Mouse (Mus musculus): ENCODE measurements around the gene Mthfsd. TPM values are rescaled to one million over a fixed set of nuclear protein-coding genes. Genes with fewer than 3 reads are reported as not detected.
A peak's percentile ranks its signal among the peaks of the same experiment; 100 is the strongest.

Gene Mthfsd
- polyA plus RNA-seq, 1 experiment from 2014 or later, result 35.3 TPM

DNA sequence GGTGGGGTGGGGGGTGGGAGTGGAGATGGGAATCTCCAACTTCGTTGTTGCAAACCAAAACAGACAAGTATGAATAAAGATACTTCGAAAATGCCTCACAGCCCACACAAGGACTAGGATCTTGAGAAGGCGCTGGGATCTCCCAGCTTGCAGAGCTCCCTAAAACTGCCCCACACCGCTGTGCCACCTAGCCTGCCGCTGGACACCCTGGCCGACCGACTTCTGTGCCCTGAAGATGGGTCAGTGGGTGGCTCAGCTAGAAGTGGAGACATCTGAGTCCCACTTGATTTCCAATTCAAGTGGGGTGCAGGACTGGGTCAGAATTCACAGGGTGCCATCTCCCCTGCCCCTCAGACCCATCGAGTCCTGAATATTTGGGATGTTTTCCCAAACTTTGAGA lies 13.5 kb upstream of the Mthfsd start:
- Histone ChIP-seq H3K4me1 (peaks cover 50% of the 10 kb centered on the region), H3K4me2 (peak overlapping the region; percentile 91), H3K36me3 (peaks cover 12% of the 10 kb centered on the region; the same call in 1 of the 2 replicates), H3K9ac (peak overlapping the region; percentile 90; the same call in 1 of the 2 replicates), H3K27ac (replicated peaks) (no peak overlapping the region), H3K9me3 (no peaks in the 10 kb centered on the region), H3K27me3 (replicated peaks) (peaks cover 99% of the 10 kb centered on the region), H3K4me3 (peak overlapping the region; percentile 77; the same call in 1 of the 2 replicates)
- 37% methylated on average over 8 of the region's 8 CpGs for WGBS
- no peak for ATAC-seq (ENCODE audit: extremely low read depth, insufficient number of reproducible peaks, low FRiP score, low TSS enrichment)

- Histone ChIP-seq H3K36me3 (peaks cover 12% of the 10 kb centered on the region; the same call in 1 of the 2 replicates), H3K9ac (peak overlapping the region; percentile 90), H3K4me2 (peak overlapping the region; percentile 91), H3K4me3 (peak overlapping the region; percentile 77), H3K4me1 (peaks cover 47% of the 10 kb centered on the region), H3K27ac (replicated peaks) (peak overlapping the region; percentile 61), H3K9me3 (no peaks in the 10 kb centered on the region), H3K27me3 (replicated peaks) (peaks cover 98% of the 10 kb centered on the region)
- 27% methylated on average over 17 of the region's 17 CpGs for WGBS
- no peak for ATAC-seq (ENCODE audit: extremely low read depth, insufficient number of reproducible peaks, low FRiP score, low TSS enrichment)
Measured at GRCm38 (mm10) chr8:121120456-121121419, 12.5 kb upstream of the Mthfsd start.

GRCm38 (mm10) chr8:121119635-121120455 lies 11.7 kb upstream of the Mthfsd start:
- H3K4me3 ChIP-seq, result peak overlapping the region; percentile 77
- peak overlapping the region; percentile 91 for H3K4me2 ChIP-seq
- peaks cover 98% of the 10 kb centered on the region for H3K27me3 ChIP-seq (replicated peaks)
- WGBS, result 19% methylated on average over 12 of the region's 12 CpGs
- no peak for ATAC-seq (ENCODE audit: extremely low read depth, insufficient number of reproducible peaks, low FRiP score, low TSS enrichment)
- peak overlapping the region; percentile 90 for H3K9ac ChIP-seq
- no peaks in the 10 kb centered on the region for H3K9me3 ChIP-seq
- H3K4me1 ChIP-seq, result peaks cover 48% of the 10 kb centered on the region
- H3K27ac ChIP-seq (replicated peaks), result peak overlapping the region; percentile 61
- peaks cover 12% of the 10 kb centered on the region; the same call in 1 of the 2 replicates for H3K36me3 ChIP-seq

DNA sequence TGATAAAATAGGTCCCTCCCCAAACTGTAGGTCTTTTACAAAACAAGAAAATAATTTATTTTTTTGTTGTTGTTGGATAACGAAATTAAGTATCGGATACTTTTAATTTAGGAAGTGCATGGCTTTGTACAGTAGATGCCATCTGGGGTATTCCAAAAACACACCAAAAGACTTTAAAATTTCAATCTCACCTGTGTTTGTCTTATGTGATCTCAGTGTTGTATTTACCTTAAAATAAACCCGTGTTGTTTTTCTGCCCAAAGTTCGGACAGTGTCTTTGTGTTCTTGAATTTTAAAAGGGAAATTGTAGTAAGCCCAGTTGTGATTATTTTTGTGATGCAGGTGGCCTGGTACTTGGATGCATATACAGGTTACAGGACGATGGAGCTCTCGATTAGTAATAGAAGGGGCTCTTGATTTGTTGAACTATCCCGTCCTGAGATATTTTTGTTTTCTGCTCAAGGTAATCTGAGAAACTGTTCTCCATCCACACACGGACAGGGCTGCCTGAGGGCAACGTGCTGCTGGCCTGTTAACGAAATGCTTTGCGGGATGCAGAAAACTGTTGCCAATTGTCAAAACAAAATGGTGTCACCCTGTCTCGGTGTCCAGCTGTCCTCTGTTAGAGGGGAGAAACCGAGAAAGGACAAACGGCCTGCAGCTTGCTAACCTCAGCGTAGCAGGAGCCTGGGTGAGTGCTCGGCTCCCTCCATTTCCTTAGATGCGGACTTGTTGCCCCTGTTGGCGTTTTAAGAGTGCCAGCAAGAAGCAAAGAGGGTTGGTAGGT lies 10.6 kb upstream of the Mthfsd start:
- H3K4me2 ChIP-seq, result peak overlapping the region; percentile 91
- WGBS, result 6% methylated on average over 18 of the region's 18 CpGs
- no peaks in the 10 kb centered on the region for H3K9me3 ChIP-seq

DNA sequence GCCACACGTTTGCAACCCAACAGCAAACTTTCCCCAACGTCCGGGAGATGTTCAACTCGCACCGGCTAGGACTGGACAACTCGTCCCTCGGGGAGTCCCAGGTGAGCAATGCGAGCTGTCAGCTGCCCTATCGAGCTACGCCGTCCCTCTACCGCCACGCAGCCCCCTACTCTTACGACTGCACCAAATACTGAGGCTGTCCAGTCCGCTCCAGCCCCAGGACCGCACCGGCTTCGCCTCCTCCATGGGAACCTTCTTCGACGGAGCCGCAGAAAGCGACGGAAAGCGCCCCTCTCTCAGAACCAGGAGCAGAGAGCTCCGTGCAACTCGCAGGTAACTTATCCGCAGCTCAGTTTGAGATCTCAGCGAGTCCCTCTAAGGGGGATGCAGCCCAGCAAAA lies 9.7 kb upstream of the Mthfsd start:
- peak overlapping the region; percentile 90 for H3K9ac ChIP-seq
- H3K4me2 ChIP-seq, result peak overlapping the region; percentile 91
- peaks cover 93% of the 10 kb centered on the region for H3K27me3 ChIP-seq (replicated peaks)
- H3K36me3 ChIP-seq, result peaks cover 12% of the 10 kb centered on the region; the same call in 1 of the 2 replicates
- H3K27ac ChIP-seq (replicated peaks), result peak overlapping the region; percentile 97
- peak overlapping the region; percentile 77 for H3K4me3 ChIP-seq
- under 1% methylated on average over 28 of the region's 28 CpGs for WGBS
- H3K4me1 ChIP-seq, result peaks cover 48% of the 10 kb centered on the region
- no peak for ATAC-seq (ENCODE audit: extremely low read depth, insufficient number of reproducible peaks, low FRiP score, low TSS enrichment)
- no peaks in the 10 kb centered on the region for H3K9me3 ChIP-seq

More for the DNA sequence above, 10.6 kb upstream of the Mthfsd start:
- H3K4me3 ChIP-seq, result peak overlapping the region; percentile 77
- no peak for ATAC-seq (ENCODE audit: extremely low read depth, insufficient number of reproducible peaks, low FRiP score, low TSS enrichment)
- H3K27me3 ChIP-seq (replicated peaks), result peaks cover 99% of the 10 kb centered on the region
- peak overlapping the region; percentile 97 for H3K27ac ChIP-seq (replicated peaks)
- peak overlapping the region; percentile 90 for H3K9ac ChIP-seq
- peaks cover 41% of the 10 kb centered on the region for H3K4me1 ChIP-seq
- H3K36me3 ChIP-seq, result peaks cover 12% of the 10 kb centered on the region; the same call in 1 of the 2 replicates

DNA sequence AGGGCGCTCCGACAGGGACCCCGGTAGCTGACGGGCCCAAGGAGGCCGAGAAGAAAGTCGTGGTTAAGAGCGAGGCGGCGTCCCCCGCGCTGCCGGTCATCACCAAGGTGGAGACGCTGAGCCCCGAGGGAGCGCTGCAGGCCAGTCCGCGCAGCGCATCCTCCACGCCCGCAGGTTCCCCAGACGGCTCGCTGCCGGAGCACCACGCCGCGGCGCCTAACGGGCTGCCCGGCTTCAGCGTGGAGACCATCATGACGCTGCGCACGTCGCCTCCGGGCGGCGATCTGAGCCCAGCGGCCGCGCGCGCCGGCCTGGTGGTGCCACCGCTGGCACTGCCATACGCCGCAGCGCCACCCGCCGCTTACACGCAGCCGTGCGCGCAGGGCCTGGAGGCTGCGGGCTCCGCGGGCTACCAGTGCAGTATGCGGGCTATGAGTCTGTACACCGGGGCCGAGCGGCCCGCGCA lies 9.0 kb upstream of the Mthfsd start:
- Histone ChIP-seq H3K27ac (replicated peaks) (peak overlapping the region; percentile 97), H3K4me3 (peak overlapping the region; percentile 77), H3K4me1 (peaks cover 43% of the 10 kb centered on the region), H3K4me2 (peak overlapping the region; percentile 91), H3K9me3 (no peaks in the 10 kb centered on the region), H3K9ac (peak overlapping the region; percentile 90), H3K36me3 (peaks cover 10% of the 10 kb centered on the region; the same call in 1 of the 2 replicates), H3K27me3 (replicated peaks) (peaks cover 93% of the 10 kb centered on the region)
- ATAC-seq (ENCODE audit: extremely low read depth, insufficient number of reproducible peaks, low FRiP score, low TSS enrichment), result no peak
- WGBS, result under 1% methylated on average over 58 of the region's 62 CpGs

DNA sequence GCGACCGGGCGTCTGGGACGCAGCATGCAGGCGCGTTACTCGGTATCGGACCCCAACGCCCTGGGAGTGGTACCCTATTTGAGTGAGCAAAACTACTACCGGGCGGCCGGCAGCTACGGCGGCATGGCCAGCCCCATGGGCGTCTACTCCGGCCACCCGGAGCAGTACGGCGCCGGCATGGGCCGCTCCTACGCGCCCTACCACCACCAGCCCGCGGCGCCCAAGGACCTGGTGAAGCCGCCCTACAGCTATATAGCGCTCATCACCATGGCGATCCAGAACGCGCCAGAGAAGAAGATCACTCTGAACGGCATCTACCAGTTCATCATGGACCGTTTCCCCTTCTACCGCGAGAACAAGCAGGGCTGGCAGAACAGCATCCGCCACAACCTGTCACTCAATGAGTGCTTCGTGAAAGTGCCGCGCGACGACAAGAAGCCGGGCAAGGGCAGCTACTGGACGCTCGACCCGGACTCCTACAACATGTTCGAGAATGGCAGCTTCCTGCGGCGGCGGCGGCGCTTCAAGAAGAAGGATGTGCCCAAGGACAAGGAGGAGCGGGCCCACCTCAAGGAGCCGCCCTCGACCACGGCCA lies 8.5 kb upstream of the Mthfsd start:
- ATAC-seq (ENCODE audit: extremely low read depth, insufficient number of reproducible peaks, low FRiP score, low TSS enrichment), result no peak; the same call in 1 of the 2 replicates
- peak overlapping the region; percentile 97 for H3K27ac ChIP-seq (replicated peaks)
- H3K4me2 ChIP-seq, result peak overlapping the region; percentile 91
- H3K4me3 ChIP-seq, result peak overlapping the region; percentile 77
- H3K36me3 ChIP-seq, result peaks cover 5% of the 10 kb centered on the region; the same call in 1 of the 2 replicates
- under 1% methylated on average over 55 of the region's 55 CpGs for WGBS
- peaks cover 93% of the 10 kb centered on the region for H3K27me3 ChIP-seq (replicated peaks)
- H3K9ac ChIP-seq, result peak overlapping the region; percentile 90
- peaks cover 38% of the 10 kb centered on the region for H3K4me1 ChIP-seq
- no peaks in the 10 kb centered on the region for H3K9me3 ChIP-seq

GRCm38 (mm10) chr8:121115948-121116347 lies 7.8 kb upstream of the Mthfsd start, which contains the start of gene Foxc2:
TSS of gene Foxc2 (plus strand) at chr8:121116171.
- Histone ChIP-seq H3K27me3 (replicated peaks) (peaks cover 90% of the 10 kb centered on the region), H3K9ac (peak within 1 kb of the TSS; percentile 90), H3K36me3 (no peaks in the 10 kb centered on the region), H3K9me3 (no peaks in the 10 kb centered on the region), H3K4me1 (peaks cover 34% of the 10 kb centered on the region), H3K4me3 (peak within 1 kb of the TSS; percentile 77), H3K4me2 (peak within 1 kb of the TSS; percentile 91), H3K27ac (replicated peaks) (peak within 1 kb of the TSS; percentile 97)
- 0 out of 2 replicates have a peak, but pooled peaks have one; percentile 16 for ATAC-seq (ENCODE audit: extremely low read depth, insufficient number of reproducible peaks, low FRiP score, low TSS enrichment)
- WGBS, result under 1% methylated on average over 25 of the region's 25 CpGs

DNA sequence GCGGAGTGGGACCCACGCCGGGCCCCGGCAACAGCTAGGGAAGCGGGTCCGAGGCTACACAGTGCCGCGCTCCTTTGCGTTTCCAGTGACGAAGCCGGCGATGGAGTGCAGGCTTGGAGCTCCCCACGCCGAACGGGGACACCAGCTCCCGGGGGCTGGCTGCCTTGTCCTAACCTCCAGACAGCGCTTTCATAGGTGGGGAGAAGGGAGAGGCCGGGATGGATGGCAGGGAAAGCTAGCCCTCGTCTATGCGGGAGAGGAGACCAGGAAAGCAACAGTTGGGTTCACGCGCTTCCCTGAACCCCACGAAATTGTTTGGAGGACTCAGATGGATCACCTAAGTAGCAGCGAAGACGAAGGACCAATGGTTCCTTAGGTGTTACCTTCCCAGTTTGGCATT lies 6.9 kb upstream of the Mthfsd start:
- H3K27me3 ChIP-seq (replicated peaks), result peaks cover 81% of the 10 kb centered on the region
- peak overlapping the region; percentile 69 for H3K9ac ChIP-seq
- H3K4me3 ChIP-seq, result peak overlapping the region; percentile 43
- H3K36me3 ChIP-seq, result no peaks in the 10 kb centered on the region
- 5% methylated on average over 25 of the region's 25 CpGs for WGBS
- ATAC-seq (ENCODE audit: extremely low read depth, insufficient number of reproducible peaks, low FRiP score, low TSS enrichment), result no peak
- H3K4me1 ChIP-seq, result peaks cover 28% of the 10 kb centered on the region
- H3K4me2 ChIP-seq, result peak overlapping the region; percentile 91
- no peak overlapping the region for H3K27ac ChIP-seq (replicated peaks)
- H3K9me3 ChIP-seq, result no peaks in the 10 kb centered on the region

GRCm38 (mm10) chr8:121113261-121113660 lies 5.1 kb upstream of the Mthfsd start:
- peak overlapping the region; percentile 10 for H3K4me3 ChIP-seq
- 2% methylated on average over 21 of the region's 21 CpGs for WGBS
- no peak overlapping the region for H3K27ac ChIP-seq (replicated peaks)
- ATAC-seq (ENCODE audit: extremely low read depth, insufficient number of reproducible peaks, low FRiP score, low TSS enrichment), result no peak
- H3K4me1 ChIP-seq, result peaks cover 39% of the 10 kb centered on the region
- H3K9ac ChIP-seq, result no peak overlapping the region; the same call in 1 of the 2 replicates
- peak overlapping the region; percentile 53 for H3K4me2 ChIP-seq
- H3K36me3 ChIP-seq, result no peaks in the 10 kb centered on the region
- no peaks in the 10 kb centered on the region for H3K9me3 ChIP-seq
- peaks cover 63% of the 10 kb centered on the region for H3K27me3 ChIP-seq (replicated peaks)

Data from heart, embryonic 13.5 days (tissue).